Mouse (Mus musculus) hindbrain, embryonic 14.5 days (tissue): ENCODE results near the gene Zfx. TPM values are rescaled to one million over a fixed set of nuclear protein-coding genes. Genes with fewer than 3 reads are reported as not detected.

Experiments used
- ATAC-seq: fragments of 200-750 bp; cut with Nextera tagmentation; 2 replicates; pipeline ENCODE4 v1.8.0; 2017; ENCODE audit warnings: moderate number of reproducible peaks, mild to moderate bottlenecking, moderate TSS enrichment, moderate library complexity; ENCODE audit not compliant: low FRiP score
- DNase-seq: peaks from one replicate; pipeline ENCODE4 v3.0.0-alpha.2; 2015; ENCODE audit warnings: low spot score
- H3K27ac ChIP-seq: fragments of 300-500 bp; sonication (generic); 2 replicates; pipeline ENCODE4 v1.5.1; 2014; ENCODE audit warnings: mild to moderate bottlenecking, moderate library complexity
- H3K27me3 ChIP-seq: fragments of 300-500 bp; sonication (generic); 2 replicates; pipeline ENCODE4 v1.6.1; 2014; ENCODE audit warnings: mild to moderate bottlenecking, low read length, mixed read lengths; ENCODE audit not compliant: control insufficient read depth, insufficient read depth
- H3K36me3 ChIP-seq: fragments of 300-500 bp; sonication (generic); replicated peaks from 2 replicates; pipeline ENCODE4 v1.6.1; 2014; ENCODE audit not compliant: control insufficient read depth, insufficient read depth
- H3K4me1 ChIP-seq: fragments of 300-500 bp; sonication (generic); replicated peaks from 2 replicates; pipeline ENCODE4 v1.6.1; 2014; ENCODE audit warnings: antibody characterized with exemption, low read length, mixed read lengths; ENCODE audit not compliant: control insufficient read depth, insufficient read depth
- H3K4me2 ChIP-seq: fragments of 300-500 bp; sonication (generic); replicated peaks from 2 replicates; pipeline ENCODE4 v1.6.1; 2014; ENCODE audit warnings: mild to moderate bottlenecking, moderate library complexity
- H3K4me3 ChIP-seq: fragments of 300-500 bp; sonication (generic); replicated peaks from 2 replicates; pipeline ENCODE4 v1.5.1; 2014; ENCODE audit warnings: mild to moderate bottlenecking, low read length
- H3K9ac ChIP-seq: fragments of 300-500 bp; sonication (generic); 2 replicates; pipeline ENCODE4 v1.6.1; 2014
- H3K9me3 ChIP-seq: fragments of 300-500 bp; sonication (generic); 2 replicates; pipeline ENCODE4 v1.6.1; 2016; ENCODE audit warnings: low read length; ENCODE audit not compliant: control insufficient read depth
- WGBS: fragments of 180-500 bp; shearing (Covaris S2); extraction: QIAGEN DNeasy Blood & Tissue Kit; methylation state at CpG from one replicate; pipeline ENCODE4 v1.1.7; 2014; 5-methylcytosine and 5-hydroxymethylcytosine counted together
- polyA plus RNA-seq: library from polyadenylated mRNA; unstranded; fragments of >200 nt; fragmentation: Nextera tagmentation; extraction: Ambion mirVana; gene quantifications from 2 replicates; pipeline ENCODE4 v1.2.1, GENCODE M21; 2014

Gene Zfx
- polyA plus RNA-seq, 1 experiment from 2014 or later: 22.6 TPM

GRCm38 (mm10) chrX:94102938-94103337 lies 20.6 kb downstream of the Zfx start:
- Histone ChIP-seq H3K9ac (no peak overlapping the region), H3K4me1 (no peaks in the 10 kb centered on the region), H3K4me3 (no peak overlapping the region), H3K27ac (no peak overlapping the region), H3K9me3 (no peaks in the 10 kb centered on the region), H3K36me3 (peaks cover 21% of the 10 kb centered on the region), H3K27me3 (peaks cover 54% of the 10 kb centered on the region), H3K4me2 (no peak overlapping the region)
- no peak for DNase-seq
- no peak for ATAC-seq

- no peak overlapping the region for H3K4me2 ChIP-seq
- ATAC-seq: no peak
- 70% methylated on average over 1 of the region's 1 CpGs for WGBS
- no peak overlapping the region for H3K4me3 ChIP-seq
- H3K36me3 ChIP-seq: peaks cover 34% of the 10 kb centered on the region
- DNase-seq: no peak
- H3K27me3 ChIP-seq: peaks cover 59% of the 10 kb centered on the region
- H3K9ac ChIP-seq: no peak overlapping the region
- no peaks in the 10 kb centered on the region for H3K4me1 ChIP-seq
- H3K27ac ChIP-seq: no peak overlapping the region
- no peaks in the 10 kb centered on the region for H3K9me3 ChIP-seq
Observed at GRCm38 (mm10) chrX:94100561-94100960, 22.9 kb downstream of the Zfx start.

GRCm38 (mm10) chrX:94091001-94091400 lies 32.5 kb downstream of the Zfx start:
- Histone ChIP-seq H3K27ac (no peak overlapping the region), H3K4me1 (no peaks in the 10 kb centered on the region), H3K9ac (no peak overlapping the region), H3K4me2 (no peak overlapping the region), H3K27me3 (peaks cover 28% of the 10 kb centered on the region), H3K4me3 (no peak overlapping the region), H3K36me3 (no peaks in the 10 kb centered on the region), H3K9me3 (no peaks in the 10 kb centered on the region)
- DNase-seq (no peak), ATAC-seq (no peak)
- WGBS: 77% methylated on average over 2 of the region's 2 CpGs

- Histone ChIP-seq H3K4me1 (no peaks in the 10 kb centered on the region), H3K27me3 (peaks cover 35% of the 10 kb centered on the region), H3K4me3 (no peak overlapping the region), H3K27ac (no peak overlapping the region), H3K36me3 (no peaks in the 10 kb centered on the region), H3K4me2 (no peak overlapping the region), H3K9ac (no peak overlapping the region), H3K9me3 (no peaks in the 10 kb centered on the region)
- no peak for DNase-seq
- ATAC-seq: no peak
- 65% methylated on average over 6 of the region's 6 CpGs for WGBS
Observed at GRCm38 (mm10) chrX:94061246-94061645, 62.3 kb downstream of the Zfx start.

- H3K27ac ChIP-seq: no peak overlapping the region
- H3K4me2 ChIP-seq: no peak overlapping the region
- H3K4me3 ChIP-seq: no peak overlapping the region
- ATAC-seq (no peak), DNase-seq (no peak)
- H3K4me1 ChIP-seq: no peaks in the 10 kb centered on the region
- 80% methylated on average over 8 of the region's 8 CpGs for WGBS
- H3K36me3 ChIP-seq: no peaks in the 10 kb centered on the region
- H3K27me3 ChIP-seq: peaks cover 35% of the 10 kb centered on the region
- H3K9me3 ChIP-seq: no peaks in the 10 kb centered on the region
- no peak overlapping the region for H3K9ac ChIP-seq
Observed at GRCm38 (mm10) chrX:94060751-94061150, 62.8 kb downstream of the Zfx start.

- H3K4me1 ChIP-seq: no peaks in the 10 kb centered on the region
- no peak overlapping the region for H3K27ac ChIP-seq
- no peak overlapping the region for H3K4me3 ChIP-seq
- ATAC-seq: no peak
- WGBS: 33% methylated on average over 6 of the region's 6 CpGs
- no peaks in the 10 kb centered on the region for H3K9me3 ChIP-seq
- no peak overlapping the region for H3K4me2 ChIP-seq
- no peak overlapping the region for H3K9ac ChIP-seq
- H3K27me3 ChIP-seq: peaks cover 31% of the 10 kb centered on the region; the same call in 1 of the 2 replicates
- no peaks in the 10 kb centered on the region for H3K36me3 ChIP-seq
- no peak for DNase-seq
Observed at GRCm38 (mm10) chrX:94058748-94059147, 64.8 kb downstream of the Zfx start.

- H3K27ac ChIP-seq: no peak overlapping the region
- H3K9ac ChIP-seq: no peak overlapping the region
- H3K27me3 ChIP-seq: peaks cover 32% of the 10 kb centered on the region
- DNase-seq: no peak
- H3K9me3 ChIP-seq: no peaks in the 10 kb centered on the region
- 79% methylated on average over 3 of the region's 3 CpGs for WGBS
- ATAC-seq: no peak
- no peak overlapping the region for H3K4me3 ChIP-seq
- H3K36me3 ChIP-seq: no peaks in the 10 kb centered on the region
- no peaks in the 10 kb centered on the region for H3K4me1 ChIP-seq
- no peak overlapping the region for H3K4me2 ChIP-seq
Observed at GRCm38 (mm10) chrX:94049048-94049447, 74.5 kb downstream of the Zfx start.

- Histone ChIP-seq H3K27me3 (peaks cover 32% of the 10 kb centered on the region), H3K9ac (no peak overlapping the region), H3K9me3 (no peaks in the 10 kb centered on the region), H3K4me3 (no peak overlapping the region), H3K4me1 (no peaks in the 10 kb centered on the region), H3K36me3 (no peaks in the 10 kb centered on the region), H3K27ac (no peak overlapping the region), H3K4me2 (no peak overlapping the region)
- whole genome bisulfite sequencing: 51% methylated on average over 5 of the region's 5 CpGs
- no peak for ATAC-seq
- DNase-seq: no peak
Observed at GRCm38 (mm10) chrX:94048048-94048447, 75.5 kb downstream of the Zfx start.

GRCm38 (mm10) chrX:94047381-94047780 lies 76.1 kb downstream of the Zfx start:
- no peak overlapping the region for H3K9ac ChIP-seq
- no peaks in the 10 kb centered on the region for H3K4me1 ChIP-seq
- no peaks in the 10 kb centered on the region for H3K36me3 ChIP-seq
- no peak overlapping the region for H3K4me3 ChIP-seq
- peaks cover 32% of the 10 kb centered on the region for H3K27me3 ChIP-seq
- no peak overlapping the region for H3K27ac ChIP-seq
- ATAC-seq (no peak), DNase-seq (no peak)
- no peaks in the 10 kb centered on the region for H3K9me3 ChIP-seq
- no peak overlapping the region for H3K4me2 ChIP-seq
- WGBS: 86% methylated on average over 5 of the region's 5 CpGs

- Histone ChIP-seq H3K36me3 (no peaks in the 10 kb centered on the region), H3K9ac (no peak overlapping the region), H3K4me3 (no peak overlapping the region), H3K27ac (no peak overlapping the region), H3K9me3 (no peaks in the 10 kb centered on the region), H3K4me2 (no peak overlapping the region), H3K4me1 (no peaks in the 10 kb centered on the region), H3K27me3 (peaks cover 16% of the 10 kb centered on the region)
- 39% methylated on average over 11 of the region's 11 CpGs for WGBS
- DNase-seq: peak; percentile 53
- no peak for ATAC-seq
Observed at GRCm38 (mm10) chrX:94032937-94033336, 90.6 kb downstream of the Zfx start.
